Mouse (Mus musculus) WW6 (cell line): ENCODE measurements around the gene Josd1.

ENCODE experiments used
- DNase-seq: peaks from one replicate; pipeline ENCODE4 v3.0.0-alpha.2; 2013; ENCODE audit warnings: low read depth, low spot score

The Josd1 gene

DNA sequence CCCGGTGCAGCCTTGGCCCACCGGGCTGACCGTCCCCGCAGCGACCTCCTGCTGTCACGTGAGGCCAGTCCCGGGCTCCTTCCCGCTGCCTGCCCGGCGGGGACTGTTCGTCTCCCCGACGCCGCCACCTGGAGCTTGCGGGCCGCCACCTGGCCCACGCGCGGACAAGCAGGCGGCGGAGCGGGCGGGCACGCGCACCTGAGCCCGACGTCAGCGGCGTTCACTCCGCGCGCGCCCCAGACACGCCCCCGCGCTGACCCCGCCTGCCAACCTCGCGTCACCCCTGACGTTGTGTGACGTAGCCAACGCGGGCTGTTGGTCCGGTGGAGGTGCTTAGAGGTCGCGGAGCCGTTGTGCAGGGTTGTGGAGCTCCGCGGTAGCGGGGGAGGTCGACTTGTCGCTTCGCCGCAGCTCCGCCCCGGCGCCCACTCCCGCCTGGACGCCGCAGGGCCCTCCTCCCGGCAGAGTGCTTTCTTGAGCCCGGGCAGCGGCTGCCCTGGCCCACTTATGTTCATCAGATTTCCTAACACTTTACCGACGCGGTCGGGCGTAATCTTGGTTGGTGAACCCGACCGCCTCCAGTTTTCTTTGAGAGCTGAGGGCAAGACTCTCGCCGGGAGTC, at the start of gene Josd1:
Gene Josd1, minus strand, starts transcription at position 274 of the 622 bp plus-strand sequence.
- DNase-seq = peak; percentile 81

DNA sequence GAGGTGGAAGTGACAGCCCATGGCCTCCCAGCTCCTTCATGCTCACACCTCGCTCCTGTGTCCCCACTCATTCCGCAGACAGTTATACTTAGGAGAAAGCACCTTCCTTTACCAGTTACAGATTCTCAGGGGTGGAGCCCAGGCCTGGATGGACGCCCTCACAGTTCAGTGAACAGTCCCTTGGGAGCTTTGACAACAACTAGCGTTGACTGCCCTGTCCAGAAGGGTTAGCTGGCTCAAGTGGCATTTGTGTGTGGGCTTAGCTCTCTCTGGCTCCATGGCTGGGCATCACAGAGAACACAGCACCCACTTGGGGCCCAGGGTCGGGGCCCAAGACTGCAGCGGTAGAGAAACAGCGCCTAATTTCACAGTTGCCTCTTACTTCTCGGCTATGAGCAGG, 46.6 kb upstream of the Josd1 start:
- no peak for DNase-seq

DNA sequence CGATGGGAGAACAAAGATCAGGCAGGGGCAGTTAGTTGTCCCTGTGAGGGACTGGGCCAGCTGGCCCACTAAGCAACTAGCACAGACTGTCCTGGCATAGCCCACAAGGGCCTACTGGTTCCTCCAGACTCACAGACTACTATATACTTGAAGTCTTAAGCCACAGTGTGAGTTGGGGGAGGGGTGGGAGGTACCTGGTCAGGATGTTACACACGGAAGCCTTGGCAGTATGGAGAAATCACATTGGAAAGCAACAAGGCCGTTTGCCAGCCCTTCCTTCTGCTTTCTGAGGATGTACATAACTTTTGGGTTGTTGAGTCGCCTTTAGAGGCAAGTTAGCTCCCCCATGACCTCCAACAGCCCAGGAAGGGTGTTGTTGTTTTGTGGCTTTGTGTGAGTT, 45.9 kb upstream of the Josd1 start:
- no peak for DNase-seq

DNA sequence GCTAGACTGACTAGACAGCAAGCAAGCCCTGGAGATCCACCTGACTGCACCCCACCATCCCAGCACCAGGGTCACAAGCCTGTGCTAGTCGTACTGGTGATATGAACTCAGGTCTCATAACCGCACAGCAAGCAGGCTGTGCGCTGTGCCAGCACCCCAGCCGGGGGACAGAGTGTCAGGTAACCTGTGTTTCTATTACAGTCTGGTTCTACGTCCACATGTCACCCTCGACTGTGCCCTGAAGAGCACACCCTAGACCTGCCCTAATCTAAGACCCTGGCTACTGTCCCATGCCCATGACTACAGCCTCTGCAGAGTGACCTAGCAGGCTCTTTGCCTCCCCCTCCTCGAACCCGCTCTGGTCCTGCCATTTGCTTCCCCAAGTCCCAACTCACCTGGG, 45.5 kb upstream of the Josd1 start:
- DNase-seq = no peak

DNA sequence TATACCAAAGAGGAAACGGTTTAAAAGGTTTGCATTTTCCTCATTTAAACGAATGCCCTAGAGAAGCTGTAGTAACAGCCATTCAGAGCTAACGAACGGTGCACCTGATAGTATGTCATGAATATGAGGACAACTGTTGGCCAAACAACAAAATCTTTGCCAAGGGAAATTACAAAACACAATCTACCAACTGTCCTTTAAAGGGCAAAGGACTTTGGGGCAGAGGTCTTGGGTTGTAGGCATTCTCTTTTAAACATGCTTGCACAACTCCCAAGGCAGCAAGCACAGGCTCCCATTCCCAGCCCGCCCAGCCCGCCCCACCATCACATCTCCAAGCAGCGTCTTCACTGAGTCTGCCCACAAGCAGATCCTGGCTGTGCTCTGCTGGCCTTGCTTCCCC, 43.8 kb upstream of the Josd1 start:
- DNase-seq = no peak

DNA sequence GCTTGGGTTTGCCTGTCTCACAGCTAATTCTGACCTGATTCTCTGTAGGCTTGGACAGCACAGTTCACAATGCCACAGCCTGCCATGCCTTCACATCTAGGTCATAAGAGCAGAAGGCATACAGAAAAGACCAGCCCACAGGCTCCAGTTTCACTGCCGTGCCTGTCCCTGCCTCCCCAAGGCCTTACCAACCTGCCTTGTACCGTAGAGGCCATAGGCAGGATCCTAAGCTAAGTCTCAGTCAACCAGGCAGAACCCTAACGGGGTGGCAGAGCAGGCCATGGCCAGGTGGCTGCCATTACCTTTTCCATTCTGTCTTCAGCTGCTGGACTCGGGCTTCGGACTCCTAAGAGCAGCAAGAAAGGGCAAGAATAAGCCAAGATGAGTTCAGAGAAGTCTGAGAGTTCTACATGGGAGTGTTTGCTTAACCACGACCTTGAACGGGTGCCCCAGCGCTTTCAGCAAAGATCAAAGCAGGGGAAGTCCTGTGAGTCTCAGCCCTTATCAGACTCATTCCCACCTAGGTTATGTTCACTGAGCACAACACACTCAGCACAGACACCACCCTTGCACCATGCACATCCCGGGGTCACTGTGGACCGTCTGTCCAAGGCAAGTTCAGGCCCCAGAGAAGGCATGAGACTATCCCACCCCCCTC, 41.1 kb upstream of the Josd1 start:
- DNase-seq = no peak

DNA sequence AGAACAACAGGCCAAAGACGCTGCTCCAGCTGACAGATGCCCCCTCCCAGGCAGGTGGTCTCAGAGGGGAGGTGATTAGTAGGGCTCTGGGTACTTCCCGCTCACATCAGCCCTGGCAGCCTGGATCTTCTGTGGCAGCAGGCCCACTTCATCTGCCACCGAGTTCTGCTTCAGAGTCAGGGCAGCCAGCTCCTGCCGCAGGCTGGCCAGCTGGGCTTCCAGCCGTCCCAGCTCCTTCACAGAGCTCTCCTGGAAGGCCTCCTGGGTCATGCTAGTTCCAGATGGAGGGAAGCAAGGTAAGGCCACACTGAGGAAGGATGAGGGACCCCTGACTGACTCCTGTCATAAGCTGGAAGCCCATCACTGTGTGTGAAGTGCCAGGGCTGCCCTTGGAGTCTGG, 40.6 kb upstream of the Josd1 start:
- DNase-seq = no peak

DNA sequence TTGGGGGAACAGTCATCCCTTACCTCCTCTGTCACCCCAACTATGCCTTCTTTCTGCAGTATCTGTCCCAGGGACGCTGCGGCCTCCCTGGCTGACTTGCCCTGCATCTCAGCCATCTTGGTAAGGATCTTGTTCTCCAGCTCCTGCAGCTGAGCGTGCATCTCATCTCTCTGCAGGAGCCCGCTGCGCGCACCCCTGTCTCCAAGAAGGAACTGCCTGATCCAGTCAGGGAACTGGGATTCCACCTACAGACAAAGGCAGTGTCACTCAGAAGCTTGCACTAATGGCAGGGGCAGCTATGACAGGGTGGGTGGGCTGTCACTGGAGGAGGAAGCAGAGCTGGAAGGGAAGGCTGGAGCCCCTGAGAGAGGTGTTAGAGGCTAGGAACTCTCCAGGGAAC, 40.1 kb upstream of the Josd1 start:
- DNase-seq = no peak

DNA sequence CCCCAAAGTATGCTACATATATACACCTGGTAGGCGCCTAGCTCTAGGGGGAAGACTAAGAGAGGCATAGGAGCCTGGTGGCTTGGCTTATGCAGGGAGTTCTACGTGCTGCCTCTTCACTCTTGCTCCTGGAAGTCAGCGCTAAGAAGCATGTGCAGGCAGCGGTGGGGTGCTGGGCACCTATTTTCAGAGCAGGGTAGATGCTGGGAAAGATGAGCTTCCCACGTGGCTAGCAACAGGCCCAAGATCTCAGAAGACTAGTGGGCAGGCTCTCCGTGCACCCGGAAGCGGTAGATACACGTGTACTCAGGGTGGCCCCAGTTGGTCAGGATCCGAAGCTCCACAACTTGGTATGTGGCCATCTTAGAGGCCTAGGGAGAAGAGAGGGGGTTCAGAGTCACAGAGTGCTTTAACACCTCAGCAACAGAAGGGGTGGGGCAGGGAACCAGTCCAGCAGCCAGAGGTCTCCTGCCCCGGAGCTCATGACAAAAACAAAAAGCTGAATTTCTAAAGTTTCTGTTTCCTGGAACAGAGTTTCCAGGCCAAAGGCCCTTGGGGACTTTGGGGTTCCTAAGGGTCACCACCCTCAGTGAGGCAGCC, 37.6 kb upstream of the Josd1 start:
- DNase-seq = no peak

DNA sequence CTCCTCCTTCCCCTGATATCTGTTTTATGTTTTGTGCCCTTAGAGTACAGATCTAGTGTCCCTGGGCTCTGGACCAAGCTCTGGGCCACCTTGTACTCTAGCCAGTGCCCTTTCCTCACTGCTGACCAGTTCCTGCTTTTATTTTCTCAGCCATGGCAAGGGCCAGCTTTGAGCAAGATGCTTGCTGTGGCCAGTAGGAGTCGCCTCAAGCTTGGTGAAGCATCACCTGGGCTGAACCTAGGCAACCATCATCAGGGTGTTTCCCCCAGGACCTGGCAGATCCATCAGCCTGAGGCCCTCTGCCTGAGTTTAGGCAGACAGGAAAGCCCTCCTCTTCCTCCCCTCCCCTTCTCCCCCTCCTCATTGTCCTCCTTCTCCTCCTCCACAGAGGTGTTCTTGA, 35.7 kb upstream of the Josd1 start:
- no peak for DNase-seq

DNA sequence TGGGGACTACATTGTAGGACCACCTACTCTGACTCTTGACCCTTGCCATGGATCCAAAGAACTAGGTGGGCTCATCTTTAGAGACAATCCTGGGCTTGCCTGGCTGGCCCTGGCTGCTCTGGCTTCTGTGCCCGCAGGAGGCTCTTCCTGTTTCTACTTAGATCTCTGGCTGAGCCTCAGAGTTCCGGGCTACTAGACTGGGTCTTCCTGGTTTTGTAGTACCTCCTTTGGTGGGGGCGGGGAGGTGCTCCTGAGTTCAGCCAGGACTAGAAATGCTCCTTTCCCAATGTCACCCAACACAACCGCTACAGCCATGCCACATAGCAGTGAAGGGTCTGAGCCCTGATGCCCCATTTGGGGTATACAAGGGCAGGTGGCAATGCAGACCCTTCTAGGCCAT, 33.1 kb upstream of the Josd1 start:
- DNase-seq = no peak

DNA sequence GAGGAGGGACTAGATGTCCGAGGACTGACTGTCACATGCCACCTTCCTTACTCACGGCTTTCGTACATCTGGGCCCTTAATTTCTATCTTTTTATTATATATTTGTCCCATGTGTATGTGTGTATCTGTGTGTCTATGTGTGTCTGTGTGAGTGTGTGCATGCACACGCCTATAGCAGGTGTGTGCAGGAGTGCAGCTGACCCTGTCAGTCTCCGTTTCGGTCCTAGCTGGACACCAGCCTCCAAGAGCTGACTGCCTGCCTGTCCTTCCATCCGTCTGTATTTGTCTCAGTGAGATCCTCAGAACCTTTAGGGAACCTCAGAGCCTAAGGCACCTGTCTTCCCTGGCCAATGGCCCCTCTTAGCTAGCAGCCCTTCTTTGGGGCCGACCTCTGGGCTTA, 32.5 kb upstream of the Josd1 start:
- DNase-seq = no peak

DNA sequence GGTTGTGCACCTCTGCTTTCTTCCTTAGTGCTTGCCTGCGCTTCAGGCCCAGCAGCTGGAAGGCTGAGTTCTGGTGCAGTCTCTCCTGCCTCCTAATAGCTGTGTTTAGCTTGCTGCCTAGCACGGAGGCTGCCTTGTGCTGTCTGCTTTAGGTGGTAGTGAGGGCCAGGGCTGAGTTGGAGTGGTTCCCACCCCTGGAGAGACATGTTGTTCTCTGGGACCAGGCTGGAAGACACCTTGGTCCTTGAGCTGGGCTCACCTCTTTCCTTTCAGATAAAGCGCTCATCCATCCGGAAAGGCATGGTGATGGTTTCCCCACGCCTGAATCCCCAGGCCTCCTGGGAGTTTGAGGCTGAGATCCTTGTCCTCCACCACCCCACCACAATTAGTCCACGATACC, 29.0 kb upstream of the Josd1 start:
- DNase-seq = no peak

DNA sequence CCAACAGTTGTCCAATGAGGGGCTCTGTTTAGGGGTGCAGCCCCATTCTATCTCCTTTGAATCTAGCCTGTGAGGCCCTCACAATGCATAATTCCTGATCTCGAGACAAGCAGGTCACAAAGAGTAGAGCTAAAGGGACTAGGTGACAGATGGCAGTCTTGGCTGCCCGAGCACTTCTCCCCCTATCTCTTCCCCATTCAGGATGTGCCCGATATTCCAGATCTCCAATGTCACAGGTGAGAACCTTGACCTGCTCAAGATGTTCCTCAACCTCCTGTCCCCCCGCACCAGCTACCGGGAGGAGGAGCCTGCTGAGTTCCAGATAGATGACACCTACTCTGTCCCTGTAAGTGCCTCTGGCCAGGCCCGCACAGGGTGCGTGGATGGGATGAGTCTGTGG, 27.9 kb upstream of the Josd1 start:
- DNase-seq = no peak

DNA sequence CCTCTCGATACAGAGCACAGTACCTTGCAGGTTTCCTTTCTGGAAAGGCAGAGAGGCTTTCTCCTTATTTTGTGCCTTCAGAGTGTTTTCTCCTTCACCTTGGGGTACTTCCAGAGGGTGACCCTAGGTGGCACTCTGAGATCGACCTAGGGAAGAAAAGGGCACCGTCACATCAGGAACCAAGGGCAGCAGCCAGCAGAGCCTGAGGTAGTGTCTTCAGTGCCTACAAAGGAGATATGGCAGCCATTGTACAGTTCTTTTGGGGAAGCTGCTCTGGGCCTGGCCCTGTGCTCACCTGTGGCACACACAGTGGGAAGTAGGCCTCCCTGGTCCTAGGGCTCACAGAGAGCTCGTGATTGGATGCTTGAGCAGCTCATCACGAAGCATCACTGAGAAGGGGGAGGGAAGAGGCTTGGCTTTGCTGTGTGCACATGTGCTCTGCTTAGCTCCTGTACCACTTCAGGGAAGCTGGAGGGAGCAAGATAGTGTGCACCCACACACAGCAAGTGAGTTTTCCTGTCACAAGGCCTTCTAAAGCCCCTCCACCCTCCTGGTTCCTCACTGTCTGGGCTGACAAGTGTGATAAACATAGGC, 20.6 kb upstream of the Josd1 start:
- no peak for DNase-seq

DNA sequence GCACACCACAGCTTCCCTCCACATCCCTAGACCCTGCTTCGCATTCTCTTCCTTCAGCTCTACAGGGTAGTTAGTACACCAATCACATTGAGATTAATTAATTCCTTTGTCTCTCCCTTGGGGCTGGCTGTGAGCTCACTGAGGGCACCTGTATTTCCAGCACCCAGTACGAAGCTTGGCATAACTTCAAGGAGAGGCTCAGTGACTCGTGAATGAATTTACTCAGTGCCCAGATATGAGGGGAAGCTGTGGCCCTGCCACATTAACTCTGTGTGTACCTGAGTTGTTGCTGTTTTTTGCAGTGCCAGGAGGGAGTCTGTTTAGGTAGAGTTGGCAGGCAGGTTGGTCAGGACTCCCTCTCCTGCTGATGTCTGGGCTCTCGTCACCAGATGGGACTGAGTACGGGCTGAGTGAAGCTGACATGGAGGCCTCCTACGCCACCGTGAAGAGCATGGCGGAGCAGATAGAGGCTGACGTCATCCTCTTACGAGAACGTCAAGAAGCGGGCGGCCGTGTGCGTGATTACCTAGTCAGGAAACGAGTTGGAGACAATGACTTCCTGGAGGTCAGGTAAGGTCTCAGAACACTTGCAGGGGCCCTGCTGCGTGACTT, 19.0 kb upstream of the Josd1 start:
- no peak for DNase-seq

DNA sequence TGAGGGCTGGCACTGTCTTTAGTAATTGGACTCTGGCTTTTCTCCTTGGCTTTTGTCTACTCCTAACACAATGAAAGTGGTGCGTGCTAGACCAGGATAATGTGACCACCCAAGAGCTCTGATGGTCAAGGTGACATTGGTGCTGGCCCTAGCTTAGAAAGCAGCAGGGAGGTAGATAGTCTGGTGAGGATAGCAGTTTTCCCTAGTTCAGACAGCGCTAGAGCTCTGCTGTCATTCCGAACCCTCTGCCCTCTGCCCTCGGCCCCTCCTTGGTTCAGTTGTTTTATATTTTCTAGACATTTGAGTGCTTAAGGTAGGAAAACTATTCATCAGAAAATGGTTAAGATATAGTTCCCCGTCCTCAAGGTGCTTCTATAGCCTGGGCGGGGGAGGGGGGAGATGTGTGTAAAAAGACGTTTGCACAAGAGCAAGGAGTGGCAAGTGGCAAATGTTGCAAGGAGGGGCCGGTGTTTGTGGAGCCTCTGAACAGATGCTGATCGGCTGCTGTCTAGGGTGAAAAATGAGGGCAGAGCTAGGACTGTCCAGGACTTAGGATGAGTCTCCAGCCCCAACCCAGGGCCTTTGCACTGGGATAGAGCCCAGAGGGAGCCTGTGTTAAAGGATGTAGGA, 10.0 kb upstream of the Josd1 start:
- no peak for DNase-seq

DNA sequence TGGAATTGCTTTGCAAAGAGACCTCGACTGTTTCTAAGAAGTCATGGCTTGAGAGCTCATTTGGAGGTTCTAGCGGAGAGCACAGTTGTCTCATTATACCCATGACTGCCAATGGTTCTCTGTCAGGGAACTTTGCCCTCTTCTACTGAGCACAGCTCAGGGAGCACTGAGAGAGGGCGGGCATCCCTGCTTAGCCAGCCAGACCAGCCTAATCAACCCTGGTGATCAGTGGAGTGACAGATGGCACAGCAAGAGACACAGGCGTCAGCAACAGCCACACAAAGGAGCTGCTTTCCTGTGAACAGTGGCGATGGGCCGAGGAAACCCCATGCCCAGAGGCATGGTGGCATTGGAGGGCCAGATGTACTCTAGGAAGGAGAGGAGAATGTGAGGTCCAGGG, 9.3 kb upstream of the Josd1 start:
- DNase-seq = no peak

DNA sequence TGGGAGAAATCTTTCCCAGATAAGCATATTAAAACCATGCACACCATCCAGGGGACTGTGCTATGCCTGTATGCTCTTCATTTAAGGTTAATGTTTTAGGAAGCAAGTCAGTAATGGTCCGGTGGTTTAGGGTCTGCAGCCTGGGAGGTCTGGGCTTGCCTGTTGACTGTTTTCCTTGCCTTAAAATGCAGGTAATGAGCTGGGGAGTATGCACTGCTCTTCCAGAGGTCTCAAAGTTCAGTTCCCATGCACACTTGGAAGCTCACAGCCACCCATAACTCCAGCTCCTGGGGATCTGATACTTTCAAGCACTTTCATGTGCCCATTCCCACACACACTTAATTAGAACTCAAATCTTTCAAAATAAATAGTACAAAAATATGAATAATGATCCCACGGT, 8.8 kb upstream of the Josd1 start:
- no peak for DNase-seq

DNA sequence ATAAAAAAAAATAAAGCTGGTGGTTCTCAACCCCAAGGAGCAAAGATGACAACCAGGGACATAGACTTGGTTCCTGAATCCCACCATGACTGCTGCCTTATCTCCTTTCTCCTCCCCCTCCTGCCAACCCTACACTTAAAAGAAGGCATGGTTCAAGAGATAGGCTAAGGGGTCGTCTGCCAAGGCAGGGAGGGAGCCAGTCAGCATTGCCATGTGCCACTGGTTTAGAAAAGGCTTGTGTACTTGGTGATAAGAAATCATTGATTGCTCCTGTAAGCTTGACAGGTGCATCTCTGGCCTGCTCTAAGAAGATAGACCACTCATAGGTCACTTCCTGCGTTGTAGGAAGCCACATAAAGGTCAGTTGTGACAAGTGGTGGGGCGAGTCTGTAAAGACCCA, 7.8 kb upstream of the Josd1 start:
- no peak for DNase-seq

DNA sequence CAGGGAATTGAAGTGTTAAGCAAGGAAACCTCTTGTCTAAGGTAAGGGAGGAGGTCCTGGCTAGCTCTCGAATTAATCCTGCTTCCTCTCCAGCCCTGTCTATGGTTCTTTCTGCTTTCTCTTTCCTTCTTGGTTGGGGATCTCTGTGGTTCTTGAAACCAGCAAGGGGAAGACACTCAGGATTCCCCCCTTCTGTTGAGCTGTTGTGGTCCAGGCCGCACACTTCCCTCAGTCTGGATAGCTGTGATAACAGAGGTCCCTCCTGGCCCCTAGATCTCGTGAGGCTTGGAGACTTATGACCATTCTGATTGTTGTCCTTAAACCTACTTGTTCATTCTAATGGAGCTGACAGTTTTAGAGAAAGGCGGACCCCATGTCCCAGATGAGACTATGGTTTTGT, 6.8 kb upstream of the Josd1 start:
- DNase-seq = no peak

DNA sequence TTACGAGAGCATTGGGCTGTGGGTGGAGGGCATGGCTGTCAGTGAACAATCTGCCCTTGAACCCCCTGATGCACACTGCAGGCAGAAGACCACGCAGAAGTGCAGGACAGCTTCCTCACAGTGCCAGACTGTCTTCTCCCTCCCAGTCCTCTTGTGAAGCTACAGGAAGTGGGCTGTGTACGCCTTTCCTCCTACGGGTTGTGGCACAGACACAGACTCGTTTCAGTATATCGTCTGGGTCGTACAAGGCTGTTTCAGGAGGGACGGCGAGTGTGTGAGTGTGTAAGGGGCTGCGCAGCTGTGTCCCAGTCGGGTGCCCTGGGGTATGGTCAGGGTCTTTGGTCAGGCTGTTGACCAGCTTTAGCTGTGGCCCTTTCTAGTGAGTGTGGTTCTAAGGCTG, 6.0 kb upstream of the Josd1 start:
- DNase-seq = no peak
